Mouse (Mus musculus) left cerebral cortex, postnatal 10 days (tissue): ENCODE measurements at regions not wholly inside any gene's neighbourhood (a gene's known extent, or its start where the extent isn't known, plus 50 kb on each side); places are given as distances from the start of the nearest gene placed in this dataset.
A peak's percentile ranks its signal among the peaks of the same experiment; 100 is the strongest.

Experiments
- DNase-seq, 2 experiments: peaks; one replicate each; pipeline ENCODE4 v3.0.0; 2021 to 2022; ENCODE audit warnings: low spot score in 2 of 2, mixed read lengths in 1 of 2; ENCODE audit errors: extremely low spot score in 1 of 2
- intact Hi-C: fragments of 180-260 bp; cut with DNase I; formaldehyde crosslinking; loops from one replicate; pipeline ENCODE4 v1.15.1; 2025

- intact Hi-C loops: no loop called here
- DNase-seq: peak in 1 of 2 experiments; percentile 7
Measured at GRCm38 (mm10) chr5:116923761-116924160, 192.2 kb downstream of the Suds3 start.

- no peak for DNase-seq
- intact Hi-C loops: no loop called here
Measured at GRCm38 (mm10) chr5:116922059-116922671, 193.7 kb downstream of the Suds3 start.

DNA sequence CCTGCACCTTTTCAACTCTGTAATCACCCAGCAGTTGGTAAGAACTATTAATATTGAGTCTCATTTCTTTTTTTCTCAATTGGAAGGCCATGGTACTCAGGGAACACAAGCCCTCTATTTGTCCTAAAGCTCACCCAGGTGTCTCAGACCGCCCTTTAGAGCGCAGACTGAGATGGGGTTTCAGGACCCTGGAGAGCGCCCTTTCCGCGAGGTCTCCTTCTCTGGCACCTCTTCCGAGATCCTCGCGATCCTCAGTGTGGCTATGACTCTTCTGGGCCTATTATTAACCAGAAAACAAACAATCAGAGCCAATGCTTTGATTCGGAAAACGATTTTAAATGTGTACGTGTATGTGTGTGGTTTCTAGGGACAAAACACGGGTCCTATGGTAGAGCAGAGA, 201.0 kb downstream of the Suds3 start:
- intact Hi-C loops: no loop called here
- no peak for DNase-seq

GRCm38 (mm10) chr5:116900846-116901245, 215.1 kb downstream of the Suds3 start:
- no peak for DNase-seq

GRCm38 (mm10) chr5:116897391-116897790, 218.5 kb downstream of the Suds3 start:
- no peak for DNase-seq
- intact Hi-C loops: no loop called here

More at GRCm38 (mm10) chr5:116900846-116901245, 215.1 kb downstream of the Suds3 start:
- intact Hi-C loops: no loop called here

DNA sequence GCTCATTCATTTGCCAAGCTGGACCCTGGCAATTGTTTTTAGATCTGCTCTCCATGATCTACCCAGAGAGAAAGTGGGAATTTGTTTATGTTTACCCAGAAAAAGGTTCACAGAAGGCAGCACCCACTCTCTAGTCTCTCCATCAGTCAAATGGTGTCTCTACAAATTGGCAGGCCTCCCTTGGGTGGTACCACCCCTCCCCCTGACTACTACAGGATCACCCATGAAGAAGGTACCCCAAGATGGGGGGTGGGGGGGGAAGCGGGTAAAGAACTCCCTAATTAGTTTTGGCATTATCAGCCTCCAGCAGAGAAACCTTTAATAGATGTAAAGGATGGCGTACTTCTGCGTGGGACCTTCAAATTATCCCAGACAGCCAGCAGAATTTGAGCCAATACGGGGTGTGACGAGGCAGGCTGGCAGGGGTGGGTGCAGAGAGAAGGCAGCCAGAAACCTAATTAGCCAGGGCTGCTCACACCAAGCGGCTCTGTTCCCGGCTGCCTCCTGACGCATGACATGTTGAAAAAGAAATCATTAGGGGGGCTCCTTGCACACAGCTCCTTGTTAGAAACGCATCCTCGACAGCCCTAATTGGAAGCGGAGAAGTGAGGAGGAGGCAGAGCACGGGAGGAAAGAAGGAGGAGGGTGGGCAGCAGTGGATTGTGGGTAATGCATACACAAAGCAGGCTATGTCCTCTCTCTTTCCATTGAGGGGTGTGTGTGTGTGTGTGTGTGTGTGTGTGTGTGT, 220.7 kb downstream of the Suds3 start:
- peak; percentile 63 to 82 for DNase-seq
- intact Hi-C loops: no loop called here

DNA sequence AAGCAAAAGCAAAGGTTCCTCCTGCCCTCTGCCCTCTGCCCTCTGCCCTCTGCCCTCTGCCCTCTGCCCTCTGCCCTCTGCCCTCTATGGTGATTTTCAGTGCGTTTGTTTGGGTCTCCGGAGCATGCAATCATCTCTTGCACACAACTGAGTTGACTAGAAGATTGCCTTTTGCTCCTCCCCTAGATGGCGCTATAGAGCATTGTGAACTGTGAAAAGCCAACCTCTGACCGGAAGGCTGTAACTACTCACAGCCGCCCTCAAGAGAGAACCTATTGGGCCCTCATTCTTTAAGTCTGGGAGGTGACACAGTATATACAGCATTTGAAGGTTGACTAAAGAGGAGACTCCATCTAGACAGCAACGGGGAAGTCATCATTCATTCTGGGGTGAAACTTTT, 221.3 kb downstream of the Suds3 start:
- intact Hi-C loops: no loop called here

GRCm38 (mm10) chr5:116892877-116893276, 223.0 kb downstream of the Suds3 start:
- DNase-seq: no peak
- intact Hi-C loops: no loop called here

More for the DNA sequence above, 221.3 kb downstream of the Suds3 start:
- no peak for DNase-seq

DNA sequence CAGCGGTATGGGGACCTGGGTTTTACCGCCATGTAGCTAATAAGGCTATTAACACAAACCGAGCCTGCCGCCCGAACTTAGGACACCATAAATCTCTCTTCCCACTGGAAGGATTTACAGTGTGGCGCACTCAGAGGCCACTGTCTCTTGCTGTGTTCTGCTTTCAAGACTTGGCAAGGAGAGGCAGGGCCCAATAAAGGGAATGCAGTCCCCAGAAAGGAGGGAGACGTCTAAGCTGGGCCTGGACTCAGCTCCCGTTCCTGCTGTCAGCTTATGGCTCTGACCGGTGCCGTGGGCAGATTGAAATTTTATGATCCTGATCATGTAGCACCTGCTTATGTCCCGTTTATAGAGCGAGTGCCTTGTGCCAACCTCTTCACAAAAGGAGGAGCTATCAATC, 226.7 kb downstream of the Suds3 start:
- intact Hi-C loops: no loop called here
- no peak for DNase-seq

DNA sequence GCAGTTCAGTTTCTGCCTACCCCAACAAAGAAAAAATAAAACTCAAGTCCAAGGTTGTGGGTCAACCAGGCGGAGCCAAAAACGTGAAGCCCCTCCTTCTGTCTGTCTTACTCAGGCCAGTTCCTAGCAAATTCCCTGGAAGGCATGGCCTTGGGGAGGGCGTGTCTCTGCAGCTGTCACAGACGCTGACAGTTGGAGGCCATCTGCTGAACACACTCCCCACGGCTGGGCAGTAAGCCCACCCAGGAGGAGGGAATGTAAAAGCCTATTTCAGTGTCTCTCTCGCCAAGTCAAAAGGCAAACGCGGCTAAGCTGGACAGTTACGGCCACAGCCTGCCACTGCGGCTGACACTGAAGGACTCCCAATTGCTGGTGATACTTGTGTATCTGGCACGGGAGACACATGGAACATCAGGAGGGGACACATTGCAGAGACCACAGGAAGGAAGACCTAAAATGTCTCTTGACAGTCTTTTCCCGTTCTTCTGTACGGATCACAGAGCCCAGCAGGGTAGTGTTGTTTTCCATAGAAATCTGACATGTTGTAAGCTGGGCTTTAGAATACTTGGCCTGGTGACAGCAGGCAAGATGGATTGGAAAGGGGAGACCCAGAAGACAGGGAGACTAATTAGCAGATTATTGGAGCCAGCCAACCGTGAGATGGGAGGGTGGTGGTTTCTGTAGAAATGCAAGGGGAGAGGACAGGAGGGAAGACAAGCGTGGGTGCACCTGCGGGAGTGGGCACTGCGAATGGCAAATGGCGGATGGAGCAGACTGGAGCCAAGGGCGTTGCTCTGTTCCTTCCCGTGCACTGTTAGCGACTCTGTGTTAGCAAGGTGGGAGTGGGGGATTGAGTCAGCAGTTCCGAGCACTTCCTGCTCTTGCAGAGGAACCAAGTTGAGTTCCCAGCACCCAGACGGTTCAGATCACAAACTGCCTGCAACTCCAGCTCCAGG, 229.5 kb downstream of the Suds3 start:
- intact Hi-C loops: no loop called here
- peak; percentile 42 to 48 for DNase-seq

- intact Hi-C loops: no loop called here
- no peak for DNase-seq
Measured at GRCm38 (mm10) chr5:116879761-116880160, 236.2 kb downstream of the Suds3 start.

GRCm38 (mm10) chr5:116874941-116875340, 241.0 kb downstream of the Suds3 start:
- intact Hi-C loops: no loop called here
- no peak for DNase-seq

- peak in 1 of 2 experiments; percentile 32 for DNase-seq
- intact Hi-C loops: no loop called here
Measured at GRCm38 (mm10) chr5:116868115-116868514, 247.8 kb downstream of the Suds3 start.

DNA sequence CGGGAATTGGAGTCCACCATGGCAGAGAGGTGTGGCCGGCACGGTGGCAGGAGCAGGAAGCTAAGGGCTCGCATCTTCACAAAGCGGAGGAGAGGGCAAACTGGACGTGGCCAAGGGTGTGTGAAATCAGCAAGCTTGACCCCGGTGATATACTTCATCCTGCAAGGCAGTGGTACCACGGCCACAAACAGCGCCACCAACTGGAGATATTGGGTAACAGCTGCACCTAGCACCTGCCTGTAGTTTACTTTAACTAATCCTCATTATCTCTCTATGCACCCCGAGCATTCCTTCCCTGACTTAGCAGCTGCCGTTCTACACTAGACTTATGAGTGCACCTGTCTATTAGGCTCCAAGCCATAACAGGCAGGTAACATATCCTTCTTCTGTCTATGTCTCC, 251.6 kb downstream of the Suds3 start:
- no peak for DNase-seq
- intact Hi-C loops: no loop called here

- DNase-seq: no peak
- intact Hi-C loops: no loop called here
Measured at GRCm38 (mm10) chr5:116852691-116853090, 261.1 kb upstream of the Srrm4 start.

DNA sequence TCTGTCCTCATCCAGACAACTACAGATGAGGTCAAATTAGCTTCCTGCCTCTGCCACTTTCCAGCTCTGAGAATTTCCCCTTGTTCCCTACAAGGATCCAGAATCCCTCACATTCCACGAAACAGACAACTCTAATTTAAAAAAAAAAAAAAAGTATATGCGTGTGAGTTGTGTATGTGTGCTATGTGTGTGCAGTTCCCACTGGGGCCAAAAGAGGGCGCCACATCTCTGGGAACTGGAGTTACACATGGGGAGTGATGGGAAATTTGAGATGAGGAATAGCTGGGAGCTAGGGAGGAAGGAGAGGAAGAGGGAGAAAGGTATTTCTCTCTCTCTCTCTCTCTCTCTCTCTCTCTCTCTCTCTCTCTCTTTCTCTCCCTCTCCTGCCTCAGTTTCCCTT, 240.3 kb upstream of the Srrm4 start:
- intact Hi-C loops: no loop called here
- no peak for DNase-seq

- intact Hi-C loops: no loop called here
- no peak for DNase-seq
Measured at GRCm38 (mm10) chr5:116829771-116830170, 238.2 kb upstream of the Srrm4 start.

DNA sequence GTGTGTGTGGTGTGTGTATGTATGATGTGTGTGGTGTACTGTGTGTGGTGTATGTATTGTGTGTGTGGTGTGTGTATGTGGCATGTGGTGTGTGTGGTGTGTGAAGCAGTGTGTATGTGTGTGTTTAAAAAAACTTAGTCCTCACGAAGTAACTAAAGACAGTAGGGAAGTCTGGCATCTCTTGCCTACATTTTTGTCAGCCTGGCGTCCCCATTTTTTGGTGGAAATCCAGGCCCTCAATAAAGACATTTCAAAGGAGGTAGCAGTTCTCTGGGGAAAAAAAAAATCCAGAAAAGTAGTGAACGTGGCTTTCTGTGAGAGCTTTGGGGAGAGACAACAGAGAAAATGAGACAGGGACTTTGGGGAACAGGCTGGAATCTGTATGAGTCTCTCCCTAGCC, 231.6 kb upstream of the Srrm4 start:
- peak in 1 of 2 experiments; percentile 23 for DNase-seq
- intact Hi-C loops: no loop called here

GRCm38 (mm10) chr5:116822141-116822540, 230.5 kb upstream of the Srrm4 start:
- DNase-seq: peak in 1 of 2 experiments; percentile 41

More at GRCm38 (mm10) chr5:116822141-116822540, 230.5 kb upstream of the Srrm4 start:
- intact Hi-C loops: no loop called here
